Mouse (Mus musculus) MEL (cell line): ENCODE results near the gene Cd101.

Experiments used
- BHLHE40 ChIP-seq: IDR thresholded peaks from 2 replicates; pipeline ENCODE4 v1.6.1; 2012; ENCODE audit warnings: low read depth, mild to moderate bottlenecking, inconsistent platforms, low read length, improper control_type of control experiment, borderline replicate concordance
- CTCF ChIP-seq, 3 experiments: IDR thresholded peaks in 2 of 3; conservative IDR thresholded peaks in 1 of 3; 2 replicates each; pipeline ENCODE4 v1.5.1; 2011 to 2012; ENCODE audit warnings: low read length in 3 of 3, low read depth in 2 of 3, mild to moderate bottlenecking in 2 of 3, improper control_type of control experiment in 1 of 3, inconsistent platforms in 1 of 3, mixed read lengths in 1 of 3, moderate library complexity in 1 of 3; ENCODE audit not compliant: control insufficient read depth in 1 of 3, insufficient read depth in 1 of 3, poor library complexity in 1 of 3, severe bottlenecking in 1 of 3
- ELF1 ChIP-seq: IDR thresholded peaks from 2 replicates; pipeline ENCODE4 v1.6.1; 2014; ENCODE audit warnings: low read depth, mild to moderate bottlenecking, inconsistent platforms, low read length, improper control_type of control experiment, moderate library complexity
- EP300 ChIP-seq, 2 experiments: IDR thresholded peaks; 2 replicates each; pipeline ENCODE4 v1.6.1; 2011; ENCODE audit warnings: improper control_type of control experiment in 2 of 2, low read length in 2 of 2, low read depth in 1 of 2, mild to moderate bottlenecking in 1 of 2
- HCFC1 ChIP-seq: IDR thresholded peaks from 2 replicates; pipeline ENCODE4 v1.6.1; 2012; ENCODE audit warnings: low read depth, mild to moderate bottlenecking, inconsistent platforms, low read length, improper control_type of control experiment, moderate library complexity
- MXI1 ChIP-seq: IDR thresholded peaks from 2 replicates; pipeline ENCODE4 v1.6.1; 2011; ENCODE audit warnings: mild to moderate bottlenecking, low read depth, low read length, improper control_type of control experiment
- POLR2A ChIP-seq, 2 experiments: IDR thresholded peaks; 2 replicates each; pipeline ENCODE4 v1.6.1; 2011 to 2012; ENCODE audit warnings: low read length in 2 of 2, mild to moderate bottlenecking in 2 of 2, control low read depth in 1 of 2, improper control_type of control experiment in 1 of 2, low read depth in 1 of 2, moderate library complexity in 1 of 2; ENCODE audit not compliant: control insufficient read depth in 1 of 2, insufficient read depth in 1 of 2, poor library complexity in 1 of 2
- POLR2AphosphoS2 ChIP-seq: IDR thresholded peaks from 2 replicates; pipeline ENCODE4 v1.6.1; 2011; ENCODE audit warnings: low read length, improper control_type of control experiment
- RAD21 ChIP-seq: IDR thresholded peaks from 2 replicates; pipeline ENCODE4 v1.6.1; 2011; ENCODE audit warnings: mild to moderate bottlenecking, low read depth, low read length, improper control_type of control experiment
- RCOR1 ChIP-seq: IDR thresholded peaks from 2 replicates; pipeline ENCODE4 v1.6.1; 2012; ENCODE audit warnings: low read depth, mild to moderate bottlenecking, inconsistent platforms, low read length, improper control_type of control experiment
- TAL1 ChIP-seq: IDR thresholded peaks from 2 replicates; pipeline ENCODE4 v1.6.1; 2012; ENCODE audit warnings: mild to moderate bottlenecking, inconsistent platforms, low read length, moderate library complexity, mixed read lengths
- TBP ChIP-seq: IDR thresholded peaks from 2 replicates; pipeline ENCODE4 v1.8.0; 2011; ENCODE audit warnings: low read depth, low read length, improper control_type of control experiment
- ZMIZ1 ChIP-seq: IDR thresholded peaks from 2 replicates; pipeline ENCODE4 v1.6.1; 2012; ENCODE audit warnings: low read depth, mild to moderate bottlenecking, inconsistent platforms, low read length, improper control_type of control experiment, moderate library complexity
- ZNF384 ChIP-seq: IDR thresholded peaks from 2 replicates; pipeline ENCODE4 v1.6.1; 2012; ENCODE audit warnings: low read depth, mild to moderate bottlenecking, inconsistent platforms, low read length, improper control_type of control experiment

GRCm38 (mm10) chr3:100993718-100994117 lies 35.6 kb downstream of the Cd101 start:
- TF ChIP-seq EP300 (IDR thresholded peaks at IDR 0.05; ENCODE audit: low read depth in 1 of 2, low read length in 2 of 2) (no peak), RAD21 (no peak), CTCF (IDR thresholded peaks at IDR 0.05 in 2 of 3, conservative IDR thresholded peaks at IDR 0.05 in 1 of 3; ENCODE audit: control insufficient read depth in 1 of 3, insufficient read depth in 1 of 3, low read depth in 2 of 3, low read length in 3 of 3, poor library complexity in 1 of 3, severe bottlenecking in 1 of 3) (no peak), ZMIZ1 (no peak), TBP (no peak), TAL1 (no peak), MXI1 (no peak), POLR2A (IDR thresholded peaks at IDR 0.05; ENCODE audit: control insufficient read depth in 1 of 2, insufficient read depth in 1 of 2, low read depth in 1 of 2, low read length in 2 of 2, poor library complexity in 1 of 2) (no peak), HCFC1 (no peak), ELF1 (no peak), BHLHE40 (no peak), POLR2AphosphoS2 (no peak), RCOR1 (no peak), ZNF384 (no peak)
